Mouse (Mus musculus): ENCODE measurements around the gene Mfsd7a. TPM values are rescaled to one million over a fixed set of nuclear protein-coding genes. Genes with fewer than 3 reads are reported as not detected.
A peak's percentile ranks its signal among the peaks of the same experiment; 100 is the strongest.

The Mfsd7a gene
- polyA plus RNA-seq, 1 experiment, result 17.1 TPM

GRCm38 (mm10) chr5:108473737-108474136 is 25.0 kb upstream of the Mfsd7a start:
- Histone ChIP-seq H3ac (ENCODE audit: control insufficient read depth, insufficient read length) (no peak overlapping the region), H3K27me3 (ENCODE audit: control insufficient read depth, insufficient read depth, insufficient read length) (no peaks in the 10 kb centered on the region), H3K79me2 (ENCODE audit: control insufficient read depth, insufficient read depth) (peaks cover 28% of the 10 kb centered on the region), H3K36me3 (ENCODE audit: control insufficient read depth, insufficient read depth) (peaks cover 56% of the 10 kb centered on the region), H3K4me2 (ENCODE audit: low read depth) (no peak overlapping the region), H3K4me3 (no peak overlapping the region)
- TF ChIP-seq CEBPB (IDR thresholded peaks at IDR 0.05; ENCODE audit: insufficient read depth, poor library complexity, severe bottlenecking) (no peak), MAX (IDR thresholded peaks at IDR 0.05; ENCODE audit: low read depth) (no peak), USF1 (IDR thresholded peaks at IDR 0.05; ENCODE audit: low read depth) (no peak)

- TF ChIP-seq MAX (IDR thresholded peaks at IDR 0.05; ENCODE audit: low read depth) (no peak), MYOG (IDR thresholded peaks at IDR 0.05; ENCODE audit: control insufficient read depth in 1 of 3, insufficient read depth in 1 of 3, insufficient read length in 2 of 3, low read depth in 2 of 3) (peak in 2 of 3 experiments; percentile 34 to 65), MYOD1 (IDR thresholded peaks at IDR 0.05; ENCODE audit: control insufficient read depth in 1 of 3, insufficient read length in 2 of 3, low read depth in 2 of 3) (peak in 2 of 3 experiments; percentile 71 to 74)
Observed at GRCm38 (mm10) chr5:108469617-108470016, 20.9 kb upstream of the Mfsd7a start.

GRCm38 (mm10) chr5:108466647-108467046 is 18.0 kb upstream of the Mfsd7a start:
- Histone ChIP-seq H3K79me2 (ENCODE audit: control insufficient read depth, insufficient read depth) (peaks cover 99% of the 10 kb centered on the region), H3K27me3 (ENCODE audit: control insufficient read depth, insufficient read depth, insufficient read length) (no peaks in the 10 kb centered on the region), H3ac (ENCODE audit: control insufficient read depth, insufficient read length) (no peak overlapping the region), H3K4me2 (ENCODE audit: low read depth) (no peak overlapping the region), H3K36me3 (ENCODE audit: control insufficient read depth, insufficient read depth) (no peaks in the 10 kb centered on the region), H3K4me3 (no peak overlapping the region)
- no peak for TF ChIP-seq CEBPB (IDR thresholded peaks at IDR 0.05; ENCODE audit: insufficient read depth, poor library complexity, severe bottlenecking)
- TF ChIP-seq POLR2A (IDR thresholded peaks at IDR 0.05; ENCODE audit: insufficient read length, low read depth), result no peak
- TF ChIP-seq TCF3 (IDR thresholded peaks at IDR 0.05; ENCODE audit: insufficient read length, low read depth), result no peak
- no peak for TF ChIP-seq SRF (IDR thresholded peaks at IDR 0.05; ENCODE audit: control insufficient read depth, insufficient read length, low read depth)
- no peak for TF ChIP-seq E2F4 (IDR thresholded peaks at IDR 0.05; ENCODE audit: insufficient read depth)
- no peak for TF ChIP-seq TCF12 (IDR thresholded peaks at IDR 0.05; ENCODE audit: insufficient read depth, poor library complexity, severe bottlenecking)
- no peak for TF ChIP-seq POLR2AphosphoS2 (IDR thresholded peaks at IDR 0.05; ENCODE audit: insufficient read length, low read depth)
- no peak for TF ChIP-seq USF1 (IDR thresholded peaks at IDR 0.05; ENCODE audit: low read depth)
- TF ChIP-seq MYOD1 (IDR thresholded peaks at IDR 0.05; ENCODE audit: control insufficient read depth in 1 of 3, insufficient read length in 2 of 3, low read depth in 2 of 3), result no peak
- no peak for TF ChIP-seq REST (IDR thresholded peaks at IDR 0.05; ENCODE audit: insufficient read depth, insufficient read length)
- TF ChIP-seq MAX (IDR thresholded peaks at IDR 0.05; ENCODE audit: low read depth), result no peak
- TF ChIP-seq MYOG (IDR thresholded peaks at IDR 0.05; ENCODE audit: control insufficient read depth in 1 of 3, insufficient read depth in 1 of 3, insufficient read length in 2 of 3, low read depth in 2 of 3), result no peak

More at GRCm38 (mm10) chr5:108469617-108470016, 20.9 kb upstream of the Mfsd7a start:
- Histone ChIP-seq H3K36me3 (ENCODE audit: control insufficient read depth, insufficient read depth) (peaks cover 25% of the 10 kb centered on the region), H3K4me3 (no peak overlapping the region), H3ac (ENCODE audit: control insufficient read depth, insufficient read length) (no peak overlapping the region), H3K79me2 (ENCODE audit: control insufficient read depth, insufficient read depth) (peaks cover 69% of the 10 kb centered on the region), H3K4me2 (ENCODE audit: low read depth) (no peak overlapping the region), H3K27me3 (ENCODE audit: control insufficient read depth, insufficient read depth, insufficient read length) (no peaks in the 10 kb centered on the region)

GRCm38 (mm10) chr5:108465131-108465891 is 16.6 kb upstream of the Mfsd7a start:
- Histone ChIP-seq H3K4me3 (no peak overlapping the region), H3ac (ENCODE audit: control insufficient read depth, insufficient read length) (no peak overlapping the region), H3K36me3 (ENCODE audit: control insufficient read depth, insufficient read depth) (no peaks in the 10 kb centered on the region), H3K79me2 (ENCODE audit: control insufficient read depth, insufficient read depth) (peaks cover 91% of the 10 kb centered on the region), H3K27me3 (ENCODE audit: control insufficient read depth, insufficient read depth, insufficient read length) (no peaks in the 10 kb centered on the region), H3K4me2 (ENCODE audit: low read depth) (no peak overlapping the region)
- TF ChIP-seq TCF3 (IDR thresholded peaks at IDR 0.05; ENCODE audit: insufficient read length, low read depth), result no peak
- no peak for TF ChIP-seq MAX (IDR thresholded peaks at IDR 0.05; ENCODE audit: low read depth)
- TF ChIP-seq TCF12 (IDR thresholded peaks at IDR 0.05; ENCODE audit: insufficient read depth, poor library complexity, severe bottlenecking), result no peak
- no peak for TF ChIP-seq MYOD1 (IDR thresholded peaks at IDR 0.05; ENCODE audit: control insufficient read depth in 1 of 3, insufficient read length in 2 of 3, low read depth in 2 of 3)
- TF ChIP-seq SRF (IDR thresholded peaks at IDR 0.05; ENCODE audit: control insufficient read depth, insufficient read length, low read depth), result no peak
- no peak for TF ChIP-seq USF1 (IDR thresholded peaks at IDR 0.05; ENCODE audit: low read depth)
- no peak for TF ChIP-seq REST (IDR thresholded peaks at IDR 0.05; ENCODE audit: insufficient read depth, insufficient read length)
- no peak for TF ChIP-seq POLR2AphosphoS2 (IDR thresholded peaks at IDR 0.05; ENCODE audit: insufficient read length, low read depth)
- TF ChIP-seq E2F4 (IDR thresholded peaks at IDR 0.05; ENCODE audit: insufficient read depth), result no peak
- TF ChIP-seq POLR2A (IDR thresholded peaks at IDR 0.05; ENCODE audit: insufficient read length, low read depth), result no peak
- TF ChIP-seq MYOG (IDR thresholded peaks at IDR 0.05; ENCODE audit: control insufficient read depth in 1 of 3, insufficient read depth in 1 of 3, insufficient read length in 2 of 3, low read depth in 2 of 3), result no peak
- no peak for TF ChIP-seq CEBPB (IDR thresholded peaks at IDR 0.05; ENCODE audit: insufficient read depth, poor library complexity, severe bottlenecking)

- Histone ChIP-seq H3ac (ENCODE audit: control insufficient read depth, insufficient read length) (peak overlapping the region; percentile 96), H3K27me3 (ENCODE audit: control insufficient read depth, insufficient read depth, insufficient read length) (no peaks in the 10 kb centered on the region), H3K4me3 (peak overlapping the region; percentile 92), H3K4me2 (ENCODE audit: low read depth) (peak overlapping the region; percentile 99), H3K79me2 (ENCODE audit: control insufficient read depth, insufficient read depth) (peaks cover 62% of the 10 kb centered on the region), H3K36me3 (ENCODE audit: control insufficient read depth, insufficient read depth) (no peaks in the 10 kb centered on the region)
- TF ChIP-seq MAX (IDR thresholded peaks at IDR 0.05; ENCODE audit: low read depth), result no peak
- TF ChIP-seq TCF12 (IDR thresholded peaks at IDR 0.05; ENCODE audit: insufficient read depth, poor library complexity, severe bottlenecking), result no peak
- peak; percentile 12 for TF ChIP-seq POLR2AphosphoS2 (IDR thresholded peaks at IDR 0.05; ENCODE audit: insufficient read length, low read depth)
- peak; percentile 34 for TF ChIP-seq POLR2A (IDR thresholded peaks at IDR 0.05; ENCODE audit: insufficient read length, low read depth)
Observed at GRCm38 (mm10) chr5:108462446-108462845, 13.8 kb upstream of the Mfsd7a start.
